Comparison of ENCODE assay signal across 37 mouse cellular contexts in the genomic region with DNA sequence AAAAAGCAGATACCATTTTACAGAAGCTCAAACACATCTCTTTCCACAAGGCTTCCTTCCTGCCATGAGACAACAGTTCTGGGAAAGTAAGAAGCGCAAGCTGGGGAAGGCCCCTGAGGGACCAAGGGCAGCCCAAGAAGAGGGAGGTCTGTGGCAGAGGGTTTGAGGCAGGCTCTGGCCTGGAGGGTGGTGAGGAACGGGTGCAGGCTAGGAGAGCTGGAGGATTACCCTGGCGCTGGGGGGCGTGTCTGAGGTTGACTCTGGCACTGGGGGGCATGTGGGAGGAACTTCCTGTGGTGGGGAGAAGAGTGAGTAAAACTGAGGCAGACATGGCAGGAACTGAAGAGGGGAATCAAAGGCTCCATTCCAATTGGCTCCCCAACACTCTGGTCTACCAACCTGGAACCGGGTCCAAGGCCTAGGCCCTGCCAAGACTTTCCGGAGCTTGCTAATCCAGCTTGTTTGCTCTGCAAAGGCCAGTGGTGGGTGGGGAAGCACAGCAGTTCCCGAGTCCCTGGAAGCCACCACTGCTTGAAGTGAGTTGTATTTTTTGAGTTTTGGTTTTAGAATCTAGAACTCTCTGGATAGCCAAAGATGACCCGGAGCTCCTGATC. TPM values are rescaled to one million over a fixed set of nuclear protein-coding genes. Genes with fewer than 3 reads are reported as not detected.
A peak's percentile ranks its signal among the peaks of the same experiment; 100 is the strongest.
DNase-seq lines count a peak whose midpoint lies in the region; ATAC-seq lines count a peak whose summit lies in the region.
"Had no signal": no experiment of that assay in that cellular context is flagged by ENCODE, and none has a peak within 500 bp of the region (broad histone marks: within the 10 kb centered on the region; RNA-seq: fewer than 3 reads in every experiment).

No protein-coding gene starts in this region.

- DNase-seq in cerebellum, postnatal 10 days: peak; percentile 65 to 79
- no peak for DNase-seq in cerebellum, adult 9-10 months
- DNase-seq in naive thymus-derived CD4-positive, alpha-beta T cell, adult 2 months (ENCODE audit: low read depth): peak; percentile 11
- DNase-seq in retina, postnatal 1 day: no peak
- DNase-seq: adrenal gland, postnatal 10 days; cerebellum, adult 9-11 months; gastrocnemius, postnatal 25 days; heart, postnatal 10 days; kidney, adult 8-10 months; layer of hippocampus, postnatal 36 days; left cerebral cortex, postnatal 4 days; lung, adult 2 months; right cerebral cortex, postnatal 4 days; thymus, adult 18-20 months had no signal

- ATAC-seq in megakaryocyte, adult 5-6 weeks (ENCODE audit: poor library complexity, severe bottlenecking): no peak
- ATAC-seq in common myeloid progenitor, adult 5-6 weeks (replicated peaks; ENCODE audit: low read depth, poor library complexity, severe bottlenecking): peak; percentile 70
- ATAC-seq: forebrain, embryonic 13.5 days; hindbrain, postnatal 0 days; intestine, embryonic 15.5 days; midbrain, embryonic 13.5 days; Patski had no signal

- peaks cover 15% of the 10 kb centered on the region for H3K27me3 ChIP-seq in megakaryocyte, embryonic 14.5 days (replicated peaks)
- H3K27me3 ChIP-seq: embryonic facial prominence, embryonic 15.5 days; forebrain, embryonic 13.5 days; heart, embryonic 13.5 days; hindbrain, embryonic 12.5 days; intestine, embryonic 15.5 days; midbrain, embryonic 13.5 days; Patski had no signal

- peak overlapping the region; percentile 81 for H3K4me3 ChIP-seq in megakaryocyte, embryonic 14.5 days (replicated peaks)
- H3K4me3 ChIP-seq: embryonic facial prominence, embryonic 10.5 days; embryonic facial prominence, embryonic 15.5 days; forebrain, embryonic 13.5 days; heart, embryonic 13.5 days; hindbrain, embryonic 12.5 days; intestine, embryonic 15.5 days; midbrain, embryonic 13.5 days had no signal

- H3K9me3 ChIP-seq in megakaryocyte, embryonic 14.5 days: no peaks in the 10 kb centered on the region
- H3K9me3 ChIP-seq: embryonic facial prominence, embryonic 10.5 days; embryonic facial prominence, embryonic 15.5 days; forebrain, embryonic 13.5 days; heart, embryonic 13.5 days; hindbrain, embryonic 12.5 days; intestine, embryonic 15.5 days; midbrain, embryonic 13.5 days had no signal

- peaks cover 14% of the 10 kb centered on the region for H3K36me3 ChIP-seq in megakaryocyte, embryonic 14.5 days (replicated peaks; ENCODE audit: low read length)
- H3K36me3 ChIP-seq: embryonic facial prominence, embryonic 10.5 days; embryonic facial prominence, embryonic 15.5 days; heart, embryonic 13.5 days; hindbrain, embryonic 12.5 days; intestine, embryonic 15.5 days; midbrain, embryonic 13.5 days had no signal

- H3K4me1 ChIP-seq in megakaryocyte, embryonic 14.5 days: peaks cover 82% of the 10 kb centered on the region
- H3K4me1 ChIP-seq: embryonic facial prominence, embryonic 15.5 days; forebrain, embryonic 13.5 days; hindbrain, embryonic 12.5 days; intestine, embryonic 15.5 days; midbrain, embryonic 13.5 days had no signal

RNA-seq across cellular contexts. Expression of a gene that starts 2.9 kb away (rescaled TPM):
- polyA plus RNA-seq in megakaryocyte, embryonic 14.5 days (2012; ENCODE audit: insufficient read depth, low replicate concordance): not detected in 2 replicates
- not detected in 2 replicates for total RNA-seq in megakaryocyte, adult 5-6 weeks (2015)
- total RNA-seq in megakaryocyte, adult 5-6 weeks (2017): not detected in 2 replicates
- total RNA-seq in common myeloid progenitor, adult 5-6 weeks (2017): not detected in 2 replicates
- total RNA-seq: adrenal gland, postnatal 10 days; gastrocnemius, postnatal 25 days; heart, postnatal 10 days; hindbrain, postnatal 0 days; layer of hippocampus, postnatal 36 days; megakaryocyte-erythroid progenitor cell, adult 5-6 weeks had no signal
- polyA plus RNA-seq: embryonic facial prominence, embryonic 10.5 days; embryonic facial prominence, embryonic 15.5 days; forebrain, embryonic 13.5 days; heart, embryonic 13.5 days; hindbrain, embryonic 12.5 days; hindbrain, postnatal 0 days; intestine, embryonic 15.5 days; kidney, postnatal 0 days; limb, embryonic 14.5 days; liver, embryonic 14.5 days; midbrain, embryonic 13.5 days; neural tube, embryonic 14.5 days; stomach, postnatal 0 days had no signal

RNA-seq across cellular contexts. Expression of a gene that starts 11.6 kb away (rescaled TPM):
- 1.1 TPM in 1 of 2 replicates, not detected in the other for polyA plus RNA-seq in megakaryocyte, embryonic 14.5 days (2012; ENCODE audit: insufficient read depth, low replicate concordance)
- total RNA-seq in megakaryocyte, adult 5-6 weeks (2015): not detected in 2 replicates
- not detected in 2 replicates for total RNA-seq in megakaryocyte, adult 5-6 weeks (2017)
- not detected in 2 replicates for total RNA-seq in common myeloid progenitor, adult 5-6 weeks (2017)
- total RNA-seq: adrenal gland, postnatal 10 days; gastrocnemius, postnatal 25 days; heart, adult 8-10 months; heart, postnatal 10 days; megakaryocyte-erythroid progenitor cell, adult 5-6 weeks; MEL had no signal
- polyA plus RNA-seq: embryonic facial prominence, embryonic 15.5 days; forebrain, embryonic 13.5 days; heart, embryonic 13.5 days; intestine, embryonic 15.5 days; kidney, postnatal 0 days; large intestine, adult 2 months; limb, embryonic 14.5 days; liver, embryonic 14.5 days; lung, adult 2 months; spleen, adult 2 months; stomach, postnatal 0 days; urinary bladder, adult 2 months had no signal

RNA-seq across cellular contexts. Expression of a gene that starts 28.4 kb away (rescaled TPM):
- 3.3 and 4.7 TPM in 2 replicates for polyA plus RNA-seq in megakaryocyte, embryonic 14.5 days (2012; ENCODE audit: insufficient read depth, low replicate concordance)
- 8.8 and 10.0 TPM in 2 replicates for total RNA-seq in megakaryocyte, adult 5-6 weeks (2015)
- 4.7 and 9.4 TPM in 2 replicates for total RNA-seq in megakaryocyte, adult 5-6 weeks (2017)
- 4.1 and 10.6 TPM in 2 replicates for total RNA-seq in common myeloid progenitor, adult 5-6 weeks (2017)

RNA-seq across cellular contexts. Expression of a gene that starts 35.8 kb away (rescaled TPM):
- 400 and 436 TPM in 2 replicates for polyA plus RNA-seq in megakaryocyte, embryonic 14.5 days (2012; ENCODE audit: insufficient read depth, low replicate concordance)
- total RNA-seq in megakaryocyte, adult 5-6 weeks (2015): 88.6 and 96.7 TPM in 2 replicates
- total RNA-seq in megakaryocyte, adult 5-6 weeks (2017): 230 and 282 TPM in 2 replicates
- 134 and 190 TPM in 2 replicates for total RNA-seq in common myeloid progenitor, adult 5-6 weeks (2017)

RNA-seq across cellular contexts. Expression of a gene that starts 56.9 kb away (rescaled TPM):
- polyA plus RNA-seq in megakaryocyte, embryonic 14.5 days (2012; ENCODE audit: insufficient read depth, low replicate concordance): 49.4 and 55.8 TPM in 2 replicates
- 89.5 and 90.0 TPM in 2 replicates for total RNA-seq in megakaryocyte, adult 5-6 weeks (2015)
- 36.3 and 40.0 TPM in 2 replicates for total RNA-seq in megakaryocyte, adult 5-6 weeks (2017)
- total RNA-seq in common myeloid progenitor, adult 5-6 weeks (2017): 19.2 and 24.9 TPM in 2 replicates

Comparison
In these comparisons a context has a peak if more than half of its experiments do, and no peak if none do; other contexts are left out.
1. DNase-seq: peak in cerebellum, postnatal 10 days (2 of 2) and naive thymus-derived CD4-positive, alpha-beta T cell, adult 2 months (single experiment); none in cerebellum, adult 9-10 months (single experiment) and retina, postnatal 1 day (single experiment).